Mouse (Mus musculus) lung, adult 10 weeks (tissue): ENCODE results near the gene Sbno1. TPM values are rescaled to one million over a fixed set of nuclear protein-coding genes. Genes with fewer than 3 reads are reported as not detected.

Experiments used
- polyA plus RNA-seq: library from polyadenylated mRNA; stranded (reverse); fragments of 350-450 nt; fragmentation: Illumina TruSeq; extraction: RNeasy Lipid Tissue Mini Kit (QIAGEN cat#74804); gene quantifications from one replicate; pipeline ENCODE4 v1.2.3, GENCODE M21; 2014; ENCODE audit warnings: low read depth, low replicate concordance; ENCODE audit not compliant: insufficient read depth

Sbno1 gene
- 8.9 TPM for polyA plus RNA-seq

DNA sequence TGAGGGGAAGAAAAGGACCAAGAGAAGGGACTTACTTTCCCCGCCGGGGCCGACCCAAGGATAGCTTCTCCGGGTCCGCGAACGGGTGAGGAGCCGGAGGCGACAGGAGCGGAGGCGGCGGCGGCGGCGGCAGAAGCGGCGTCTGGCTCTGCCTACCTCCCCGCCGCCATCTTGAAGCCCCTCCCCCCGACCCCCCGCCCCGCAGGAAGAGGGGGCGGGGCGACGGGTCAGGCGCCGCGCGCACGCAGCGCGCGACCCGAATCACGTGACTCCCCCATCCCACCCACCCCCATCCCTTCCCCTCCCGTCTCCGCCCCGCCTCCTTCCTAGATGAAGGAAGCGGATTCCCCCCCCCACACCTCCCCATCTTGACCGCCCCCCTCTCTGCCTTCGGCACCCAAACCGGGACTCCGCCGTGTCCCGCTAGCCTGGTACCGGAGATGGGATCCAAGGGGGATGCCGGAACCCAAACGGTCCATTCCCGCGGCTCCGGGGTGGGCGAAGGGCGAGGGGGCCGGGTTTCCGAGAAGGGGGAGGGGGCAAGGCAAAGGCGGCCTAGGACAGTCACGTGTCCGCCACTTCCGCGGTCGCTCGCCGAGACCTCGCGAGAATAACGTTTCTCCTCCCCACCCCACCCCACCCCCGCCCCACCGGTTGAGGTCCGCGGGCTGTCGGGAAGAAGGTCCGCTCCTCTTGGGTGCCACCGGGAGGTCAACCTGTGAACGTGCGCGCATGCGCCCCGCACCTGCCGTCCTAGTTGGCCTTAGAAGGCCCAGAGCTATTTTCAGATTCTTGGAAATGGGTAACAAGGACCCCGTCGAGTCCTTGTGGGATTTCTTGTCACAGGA is at the start of gene Sbno1:
TSS of gene Sbno1 (minus strand) at position 590 of the 848 bp plus-strand sequence.

DNA sequence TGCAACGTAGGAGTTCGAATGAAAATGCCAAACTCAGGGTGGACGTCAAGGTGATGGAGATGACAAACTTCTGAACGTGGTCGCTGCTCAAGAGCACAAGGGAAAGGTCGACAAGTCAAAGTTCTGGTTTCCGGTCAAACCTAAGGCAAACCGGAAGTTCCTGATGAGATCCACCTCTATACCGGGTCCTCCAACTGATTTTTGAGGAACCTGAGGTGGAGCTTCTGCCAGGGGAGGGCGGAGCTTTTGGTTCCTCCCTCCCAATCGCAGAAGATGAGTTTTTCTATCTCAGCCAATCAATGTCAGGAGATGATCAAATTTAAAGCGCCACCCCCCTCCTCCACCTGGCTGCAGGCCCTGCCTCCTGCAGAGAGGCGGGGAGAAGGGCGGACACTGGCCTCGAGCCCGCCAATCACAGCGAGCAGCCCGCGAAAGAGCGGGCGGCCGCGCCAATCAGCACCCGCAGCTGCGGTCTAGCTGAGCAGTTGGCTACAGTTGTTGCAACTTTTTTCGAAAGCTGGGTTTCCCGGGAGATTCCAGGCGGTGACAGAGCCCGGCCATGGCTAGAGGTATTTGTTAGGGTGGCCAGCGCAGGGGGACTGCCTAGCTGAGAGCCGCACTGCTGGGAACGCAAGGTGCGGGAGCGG is 13.8 kb upstream of the Sbno1 start, which contains the start of gene Kmt5a:
TSS of gene Kmt5a (plus strand) at position 484 of the 647 bp plus-strand sequence.

DNA sequence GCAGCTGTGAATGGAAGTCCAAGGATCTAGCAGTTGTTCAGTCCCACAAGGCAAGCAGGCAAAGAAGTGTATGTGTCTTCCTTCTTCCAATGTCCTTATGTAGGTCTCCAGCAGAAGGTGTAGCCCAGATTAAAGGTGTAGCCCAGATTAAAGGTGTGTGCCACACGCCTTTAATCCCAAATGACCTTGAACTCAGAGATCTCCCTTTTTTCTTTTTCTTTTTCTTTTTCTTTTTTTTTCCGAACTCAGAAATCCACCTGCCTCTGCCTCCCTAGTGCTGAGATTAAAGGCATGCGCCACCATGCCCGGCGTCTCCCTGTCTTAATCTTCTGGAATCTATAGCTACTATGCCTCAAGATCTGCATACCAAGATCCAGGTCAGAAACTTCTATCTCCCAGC is 62.8 kb downstream of the Sbno1 start, which contains the start of gene Cdk2ap1:
TSS of gene Cdk2ap1 (minus strand) at position 101 of the 400 bp plus-strand sequence.

DNA sequence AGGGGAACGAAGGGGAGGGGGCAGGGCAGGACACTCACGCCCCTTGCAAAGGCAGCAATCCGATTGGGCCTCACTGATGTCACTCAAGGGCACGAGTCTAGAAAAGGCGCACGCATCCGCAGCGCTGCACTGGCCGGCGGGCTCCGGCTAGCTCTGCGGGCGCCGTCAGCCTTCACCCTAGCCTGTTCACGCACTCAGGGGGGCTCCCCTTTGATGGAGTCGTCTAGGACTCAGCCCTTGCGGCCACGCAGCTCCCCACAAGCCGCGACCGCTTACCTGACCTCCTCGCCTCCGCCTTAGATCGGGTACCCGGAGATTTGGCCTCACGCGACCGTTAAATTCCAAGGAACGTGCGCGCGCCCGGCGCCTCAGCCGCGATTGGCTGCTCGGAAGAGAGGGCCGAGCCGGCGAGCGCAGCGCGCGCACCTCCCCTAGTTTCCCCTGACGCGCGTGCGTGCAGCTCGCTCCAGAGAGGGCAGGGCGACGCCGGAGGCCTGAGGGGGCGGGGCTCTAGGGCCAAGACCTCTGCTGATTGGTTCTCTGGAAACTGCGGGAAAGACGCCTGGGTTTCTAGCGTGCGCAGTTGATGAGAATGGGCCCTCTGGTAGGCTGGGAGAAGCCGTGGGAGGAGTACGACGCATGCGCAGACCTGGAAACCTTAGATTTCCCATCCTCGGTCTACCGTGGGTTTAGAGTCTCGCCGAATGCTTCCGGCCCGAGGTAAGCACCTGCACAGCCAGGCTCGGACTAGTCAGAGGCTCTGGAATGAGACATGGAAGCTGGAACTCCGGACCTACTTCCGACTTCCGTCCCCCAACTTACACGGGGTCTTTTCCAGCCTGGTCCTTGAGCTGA is 98.1 kb downstream of the Sbno1 start, which contains the start of the genes Mphosph9 and 2810006K23Rik:
TSS of gene Mphosph9 (minus strand) at position 463 of the 855 bp plus-strand sequence.
TSS of gene 2810006K23Rik (plus strand) at position 580 of the 855 bp plus-strand sequence.

Other genes with a start within 250 kb of the Sbno1 start
- gene Pitpnm2, start 176.2 kb downstream of the Sbno1 start, polyA plus RNA-seq = 13.8 TPM
- 1.3 TPM for gene Mphosph9, start 98.0 kb downstream of the Sbno1 start, polyA plus RNA-seq
- gene 2810006K23Rik, start 97.9 kb downstream of the Sbno1 start, polyA plus RNA-seq = 7.3 TPM
- gene Cdk2ap1, start 62.9 kb downstream of the Sbno1 start, polyA plus RNA-seq = 79.2 TPM
- 25.3 TPM for gene Kmt5a, start 13.9 kb upstream of the Sbno1 start, polyA plus RNA-seq
- 23.6 TPM for gene Rilpl2, start 52.4 kb upstream of the Sbno1 start, polyA plus RNA-seq
- gene Snrnp35, start 57.1 kb upstream of the Sbno1 start, polyA plus RNA-seq = 8.3 TPM
- gene Rilpl1, start 105.4 kb upstream of the Sbno1 start, polyA plus RNA-seq = 21.6 TPM
- 274 TPM for gene Tmed2, start 114.7 kb upstream of the Sbno1 start, polyA plus RNA-seq
- gene Ddx55, start 126.9 kb upstream of the Sbno1 start, polyA plus RNA-seq = 7.3 TPM
- 16.1 TPM for gene Eif2b1, start 153.1 kb upstream of the Sbno1 start, polyA plus RNA-seq
- 12.4 TPM for gene Gtf2h3, start 153.1 kb upstream of the Sbno1 start, polyA plus RNA-seq
- gene Atp6v0a2, start 202.6 kb upstream of the Sbno1 start, polyA plus RNA-seq = 14.5 TPM